Mouse (Mus musculus) E14TG2a.4 (cell line): ENCODE data around the gene Bend3.

Experiments
- CTCF ChIP-seq: conservative IDR thresholded peaks from 2 replicates; pipeline ENCODE4 v1.5.1; 2014; ENCODE audit warnings: low read length
- NANOG ChIP-seq: IDR thresholded peaks from 2 replicates; pipeline ENCODE4 v1.6.1; 2014; ENCODE audit warnings: borderline replicate concordance, low read length, mixed read lengths
- POU5F1 ChIP-seq: IDR thresholded peaks from 2 replicates; pipeline ENCODE4 v1.6.1; 2014; ENCODE audit warnings: low read length, borderline replicate concordance

GRCm38 (mm10) chr10:43448656-43449055 lies 30.0 kb upstream of the Bend3 start:
- TF ChIP-seq CTCF, result no peak
- no peak for TF ChIP-seq NANOG
- no peak for TF ChIP-seq POU5F1
